Mouse (Mus musculus): Measurements from ENCODE around the gene Fzd4. TPM values are rescaled to one million over a fixed set of nuclear protein-coding genes. Genes with fewer than 3 reads are reported as not detected.

Fzd4 gene
- total and polyA plus RNA-seq, 3 experiments: 0.04 to 0.13 (median 0.04) TPM

DNA sequence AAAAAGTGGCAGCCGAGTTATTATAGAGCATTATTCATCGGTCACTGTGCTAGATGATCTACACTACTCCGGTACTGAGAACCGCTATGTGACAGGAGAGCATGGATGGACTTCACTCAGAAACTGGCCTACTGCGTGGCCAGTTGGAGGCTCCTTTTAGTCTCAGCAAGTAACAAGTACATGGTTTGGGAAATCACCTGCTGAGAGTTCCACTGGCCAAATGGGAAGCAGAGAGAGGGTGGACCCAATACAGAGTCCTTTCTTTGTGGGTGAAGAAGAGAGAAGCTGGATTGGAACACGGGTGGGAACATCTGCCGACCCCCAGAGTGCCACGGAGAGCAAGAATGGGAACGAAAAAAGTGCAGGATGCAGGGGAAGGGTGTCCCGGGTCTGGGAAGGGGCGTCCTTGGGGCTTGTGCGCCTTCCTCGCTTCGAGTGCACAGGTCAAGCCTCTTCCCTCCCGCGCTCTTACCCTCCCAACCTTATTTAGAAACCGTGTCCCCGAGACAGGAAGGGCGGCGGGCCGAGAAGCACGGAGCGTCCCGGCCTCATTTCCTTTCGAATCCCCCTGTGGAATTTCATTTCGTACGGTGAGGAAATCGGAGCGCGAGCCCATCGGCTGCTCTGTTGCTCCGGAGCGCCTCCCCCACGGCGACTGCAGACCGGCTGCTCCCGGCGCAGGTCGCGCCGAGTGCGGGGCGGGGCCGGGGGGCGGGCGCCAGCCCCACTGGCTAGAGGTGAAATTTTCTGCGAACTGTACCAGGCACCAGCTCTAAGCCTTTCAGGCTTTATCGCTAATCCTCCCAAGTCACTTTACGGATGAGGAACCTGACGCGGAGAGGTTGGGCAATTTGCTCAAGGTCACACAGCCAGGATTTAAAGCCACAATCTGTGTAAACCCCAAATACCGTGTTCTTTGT lies 842 bp upstream of the Fzd4 start:
- Histone ChIP-seq H3K27ac (ENCODE audit: insufficient read depth, low read depth) (no peak overlapping the region), H3K4me3 (replicated peaks in 1 of 3; ENCODE audit: low read depth in 2 of 3, low read length in 2 of 3, poor library complexity in 1 of 3) (peak overlapping the region; percentile 54 to 89 (median 60)), H3K79me2 (replicated peaks; ENCODE audit: control insufficient read depth, extremely low read depth, insufficient read depth, poor library complexity, severe bottlenecking) (no peaks in the 10 kb centered on the region), H3K4me2 (ENCODE audit: insufficient read depth, low read depth, poor library complexity, severe bottlenecking) (peak overlapping the region; percentile 89), H3K36me3 (replicated peaks in 1 of 2; ENCODE audit: control insufficient read depth in 1 of 2, insufficient read depth in 1 of 2, low read length in 1 of 2) (no peaks in the 10 kb centered on the region), H3K9me3 (replicated peaks; ENCODE audit: low read length) (no peaks in the 10 kb centered on the region), H3K4me1 (ENCODE audit: control insufficient read depth in 1 of 2, insufficient read depth in 2 of 2) (peaks cover 8 to 11% of the 10 kb centered on the region in 2 experiments), H3K9ac (ENCODE audit: insufficient read depth, low read depth) (peak overlapping the region; percentile 20; the same call in 1 of the 2 replicates), H3K27me3 (replicated peaks) (peaks cover 38% of the 10 kb centered on the region)
- peak; percentile 37 for DNase-seq (ENCODE audit: extremely low read depth)
- TF ChIP-seq UBTF (IDR thresholded peaks at IDR 0.05; ENCODE audit: low read depth, low read length) (peak; percentile 57; the same call in 1 of the 2 replicates), EP300 (IDR thresholded peaks at IDR 0.05; ENCODE audit: low read length) (no peak), IRF4 (IDR thresholded peaks at IDR 0.05; ENCODE audit: low read depth, low read length) (peak; percentile 40; the same call in 1 of the 2 replicates), NRF1 (IDR thresholded peaks at IDR 0.05; ENCODE audit: low read depth, low read length) (peak; percentile 59), KAT2A (IDR thresholded peaks at IDR 0.05; ENCODE audit: insufficient replicate concordance, low read length) (no peak), CHD1 (IDR thresholded peaks at IDR 0.05; ENCODE audit: low read depth, low read length) (no peak), CHD2 (IDR thresholded peaks at IDR 0.05; ENCODE audit: low read length) (peak; percentile 46; the same call in 1 of the 2 replicates), USF1 (IDR thresholded peaks at IDR 0.05; ENCODE audit: low read depth, low read length) (no peak), ZKSCAN1 (IDR thresholded peaks at IDR 0.05; ENCODE audit: borderline replicate concordance, low read depth, low read length) (no peak), TCF12 (IDR thresholded peaks at IDR 0.05; ENCODE audit: low read depth, low read length) (0 out of 2 replicates have a peak, but pooled peaks have one; percentile 12), PAX5 (IDR thresholded peaks at IDR 0.05; ENCODE audit: low read length) (no peak), NELFE (IDR thresholded peaks at IDR 0.05; ENCODE audit: low read depth, low read length) (no peak), JUN (IDR thresholded peaks at IDR 0.05; ENCODE audit: insufficient read depth, low read depth, low read length) (no peak)
- in situ Hi-C loops (cut with MboI; ENCODE audit: low pct_ligation_motif_present, low pct_unique_long_range_greater_than_20kb, low sequenced_read_pairs) (no loop called here), dilution Hi-C loops (cut with MboI; ENCODE audit: extremely low pct_ligation_motif_present, extremely low pct_unique_long_range_greater_than_20kb, low sequenced_read_pairs) (no loop called here)

DNA sequence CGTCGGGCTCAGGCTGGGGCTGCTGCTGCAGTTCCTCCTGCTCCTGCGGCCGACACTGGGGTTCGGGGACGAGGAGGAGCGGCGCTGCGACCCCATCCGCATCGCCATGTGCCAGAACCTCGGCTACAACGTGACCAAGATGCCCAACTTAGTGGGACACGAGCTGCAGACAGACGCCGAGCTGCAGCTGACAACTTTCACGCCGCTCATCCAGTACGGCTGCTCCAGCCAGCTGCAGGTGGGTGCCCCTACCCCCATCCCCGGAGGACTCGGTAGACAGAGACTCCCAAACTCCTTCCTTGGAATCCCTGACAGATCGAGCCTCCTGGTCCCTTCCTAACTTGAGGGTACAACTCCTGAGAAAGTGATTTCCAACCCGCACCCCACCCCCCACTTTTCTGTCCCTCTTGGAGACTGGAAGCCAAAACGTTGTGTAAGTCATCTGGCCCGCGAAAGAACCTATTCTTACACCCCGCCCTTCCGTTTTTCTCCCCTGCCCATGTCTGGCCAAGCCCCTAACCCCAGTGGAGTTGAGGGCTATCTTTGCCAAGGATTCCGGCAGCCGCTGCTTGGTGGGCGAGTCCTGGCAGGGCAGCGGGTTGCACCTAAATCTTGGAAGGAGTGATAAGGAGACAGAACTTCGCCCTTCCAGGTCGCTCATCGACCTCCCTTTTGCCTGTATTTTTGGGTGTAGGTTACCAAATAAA lies 732 bp downstream of the Fzd4 start:
- H3K4me3 ChIP-seq (replicated peaks in 1 of 3; ENCODE audit: low read depth in 2 of 3, low read length in 2 of 3, poor library complexity in 1 of 3): peak overlapping the region in 2 of 3 experiments; percentile 60 to 62
- dilution Hi-C loops (cut with MboI; ENCODE audit: extremely low pct_ligation_motif_present, extremely low pct_unique_long_range_greater_than_20kb, low sequenced_read_pairs) (no loop called here), in situ Hi-C loops (cut with MboI; ENCODE audit: low pct_ligation_motif_present, low pct_unique_long_range_greater_than_20kb, low sequenced_read_pairs) (no loop called here)
- no peaks in the 10 kb centered on the region for H3K36me3 ChIP-seq (replicated peaks in 1 of 2; ENCODE audit: control insufficient read depth in 1 of 2, insufficient read depth in 1 of 2, low read length in 1 of 2)
- peak overlapping the region; percentile 30; the same call in 1 of the 2 replicates for H3K9ac ChIP-seq (ENCODE audit: insufficient read depth, low read depth)
- peak overlapping the region; percentile 89 for H3K4me2 ChIP-seq (ENCODE audit: insufficient read depth, low read depth, poor library complexity, severe bottlenecking)
- H3K79me2 ChIP-seq (replicated peaks; ENCODE audit: control insufficient read depth, extremely low read depth, insufficient read depth, poor library complexity, severe bottlenecking): no peaks in the 10 kb centered on the region
- no peak overlapping the region for H3K27ac ChIP-seq (ENCODE audit: insufficient read depth, low read depth)
- TF ChIP-seq MAX (IDR thresholded peaks at IDR 0.05; ENCODE audit: low read length) (peak; percentile 17; the same call in 1 of the 2 replicates), MAFK (IDR thresholded peaks at IDR 0.05; ENCODE audit: insufficient replicate concordance, low read length) (no peak), TCF12 (IDR thresholded peaks at IDR 0.05; ENCODE audit: low read depth, low read length) (no peak), CHD1 (IDR thresholded peaks at IDR 0.05; ENCODE audit: low read depth, low read length) (no peak), RCOR1 (conservative IDR thresholded peaks at IDR 0.05; ENCODE audit: low read depth, low read length) (no peak)
- peaks cover 3 to 11% of the 10 kb centered on the region in 2 experiments; a peak in 3 of 4 replicates for H3K4me1 ChIP-seq (ENCODE audit: control insufficient read depth in 1 of 2, insufficient read depth in 2 of 2)
- H3K27me3 ChIP-seq (replicated peaks): peaks cover 38% of the 10 kb centered on the region
- no peak for DNase-seq (ENCODE audit: extremely low read depth)
- H3K9me3 ChIP-seq (replicated peaks; ENCODE audit: low read length): no peaks in the 10 kb centered on the region

Measured in CH12.LX (cell line).